Mouse (Mus musculus): Measurements from ENCODE around the gene Limch1.
A peak's percentile ranks its signal among the peaks of the same experiment; 100 is the strongest.

Gene Limch1

GRCm38 (mm10) chr5:66830206-66830605, 84.6 kb downstream of the Limch1 start:
- DNase-seq (ENCODE audit: low spot score) = no peak

GRCm38 (mm10) chr5:66834756-66835155, 89.1 kb downstream of the Limch1 start:
- no peak for DNase-seq (ENCODE audit: low spot score)

- no peak for DNase-seq (ENCODE audit: low spot score)
Measured at GRCm38 (mm10) chr5:66836892-66837291, 91.3 kb downstream of the Limch1 start.

GRCm38 (mm10) chr5:66841971-66842370, 96.3 kb downstream of the Limch1 start:
- DNase-seq (ENCODE audit: low spot score) = no peak

- DNase-seq (ENCODE audit: low spot score) = no peak
Measured at GRCm38 (mm10) chr5:66842776-66843175, 97.1 kb downstream of the Limch1 start.

- no peak for DNase-seq (ENCODE audit: low spot score)
Measured at GRCm38 (mm10) chr5:66848136-66848535, 102.5 kb downstream of the Limch1 start.

GRCm38 (mm10) chr5:66849148-66849547, 103.5 kb downstream of the Limch1 start:
- DNase-seq (ENCODE audit: low spot score) = no peak

- peak; percentile 35 for DNase-seq (ENCODE audit: low spot score)
Measured at GRCm38 (mm10) chr5:66850721-66851251, 105.2 kb downstream of the Limch1 start.

GRCm38 (mm10) chr5:66851708-66852107, 106.1 kb downstream of the Limch1 start:
- no peak for DNase-seq (ENCODE audit: low spot score)

- DNase-seq (ENCODE audit: low spot score) = no peak
Measured at GRCm38 (mm10) chr5:66854263-66854662, 108.6 kb downstream of the Limch1 start.

- DNase-seq (ENCODE audit: low spot score) = no peak
Measured at GRCm38 (mm10) chr5:66855358-66856107, 109.9 kb downstream of the Limch1 start.

- DNase-seq (ENCODE audit: low spot score) = no peak
Measured at GRCm38 (mm10) chr5:66859506-66859905, 113.9 kb downstream of the Limch1 start.

- no peak for DNase-seq (ENCODE audit: low spot score)
Measured at GRCm38 (mm10) chr5:66861232-66862035, 115.8 kb downstream of the Limch1 start.

- DNase-seq (ENCODE audit: low spot score) = no peak
Measured at GRCm38 (mm10) chr5:66862151-66862550, 116.5 kb downstream of the Limch1 start.

GRCm38 (mm10) chr5:66865229-66865628, 119.6 kb downstream of the Limch1 start:
- DNase-seq (ENCODE audit: low spot score) = no peak

GRCm38 (mm10) chr5:66866019-66866418, 120.4 kb downstream of the Limch1 start:
- peak; percentile 34 for DNase-seq (ENCODE audit: low spot score)

- no peak for DNase-seq (ENCODE audit: low spot score)
Measured at GRCm38 (mm10) chr5:66869545-66869944, 123.9 kb downstream of the Limch1 start.

GRCm38 (mm10) chr5:66871521-66872050, 126.0 kb downstream of the Limch1 start:
- no peak for DNase-seq (ENCODE audit: low spot score)

- DNase-seq (ENCODE audit: low spot score) = no peak
Measured at GRCm38 (mm10) chr5:66872053-66872452, 126.4 kb downstream of the Limch1 start.

GRCm38 (mm10) chr5:66872681-66873080, 127.1 kb downstream of the Limch1 start:
- DNase-seq (ENCODE audit: low spot score) = no peak

GRCm38 (mm10) chr5:66876018-66876805, 130.6 kb downstream of the Limch1 start:
- no peak for DNase-seq (ENCODE audit: low spot score)

- DNase-seq (ENCODE audit: low spot score) = no peak
Measured at GRCm38 (mm10) chr5:66877066-66877465, 131.4 kb downstream of the Limch1 start.

All from MN1 (cell line).